Comparison of ENCODE assay signal across 29 mouse cellular contexts in genomic region chrX:12452979-12453769, GRCm38 (mm10).
A peak's percentile ranks its signal among the peaks of the same experiment; 100 is the strongest.
DNase-seq lines count a peak whose midpoint lies in the region; ATAC-seq and TF ChIP-seq lines count a peak whose summit lies in the region.
"Had no signal": no experiment of that assay in that cellular context is flagged by ENCODE, and none has a peak within 500 bp of the region (broad histone marks: within the 10 kb centered on the region; RNA-seq: fewer than 3 reads in every experiment).

No protein-coding gene starts in this region.

- TF ChIP-seq EP300 in lung, postnatal 0 days (IDR thresholded peaks at IDR 0.05): no peak
- TF ChIP-seq EP300 in liver, postnatal 0 days (IDR thresholded peaks at IDR 0.05; ENCODE audit: low read depth): peak; percentile 78
- no peak for TF ChIP-seq EP300 in stomach, postnatal 0 days (optimal IDR thresholded peaks at IDR 0.05)

- no peak overlapping the region for H3K9ac ChIP-seq in lung, postnatal 0 days (replicated peaks; ENCODE audit: low read depth)
- H3K9ac ChIP-seq in liver, postnatal 0 days (replicated peaks): no peak overlapping the region
- no peak overlapping the region for H3K9ac ChIP-seq in stomach, postnatal 0 days (ENCODE audit: low read length)
- no peak overlapping the region for H3K9ac ChIP-seq in midbrain, postnatal 0 days (replicated peaks; ENCODE audit: low read length, poor library complexity, severe bottlenecking)
- H3K9ac ChIP-seq: heart, embryonic 13.5 days; hindbrain, embryonic 15.5 days; lung, embryonic 15.5 days; neural tube, embryonic 12.5 days had no signal

- no peaks in the 10 kb centered on the region for H3K27me3 ChIP-seq in lung, postnatal 0 days (replicated peaks; ENCODE audit: insufficient read depth, low read length)
- no peaks in the 10 kb centered on the region for H3K27me3 ChIP-seq in liver, postnatal 0 days (ENCODE audit: insufficient read depth, low read length)
- H3K27me3 ChIP-seq in stomach, postnatal 0 days (ENCODE audit: control insufficient read depth, insufficient read depth, low read length): no peaks in the 10 kb centered on the region
- H3K27me3 ChIP-seq in midbrain, postnatal 0 days (ENCODE audit: insufficient read depth, low read length): no peaks in the 10 kb centered on the region
- H3K27me3 ChIP-seq: hindbrain, embryonic 15.5 days; lung, embryonic 15.5 days; neural tube, embryonic 12.5 days; Patski had no signal

- H3K4me2 ChIP-seq in lung, postnatal 0 days (replicated peaks; ENCODE audit: low read depth, low read length): no peak overlapping the region
- no peak overlapping the region for H3K4me2 ChIP-seq in liver, postnatal 0 days (ENCODE audit: low read depth, low read length)
- H3K4me2 ChIP-seq in stomach, postnatal 0 days (replicated peaks; ENCODE audit: low read depth): no peak overlapping the region
- H3K4me2 ChIP-seq in midbrain, postnatal 0 days (ENCODE audit: low read depth, low read length, poor library complexity, severe bottlenecking): no peak overlapping the region
- H3K4me2 ChIP-seq: heart, embryonic 13.5 days; hindbrain, embryonic 15.5 days; lung, embryonic 15.5 days; neural tube, embryonic 12.5 days had no signal

- WGBS in lung, postnatal 0 days: 69% methylated on average over 8 of the region's 8 CpGs
- 63% methylated on average over 8 of the region's 8 CpGs for WGBS in liver, postnatal 0 days (ENCODE audit: insufficient replicate concordance)
- WGBS in stomach, postnatal 0 days: 70% methylated on average over 8 of the region's 8 CpGs
- 92% methylated on average over 8 of the region's 8 CpGs for WGBS in midbrain, postnatal 0 days

- no peaks in the 10 kb centered on the region for H3K36me3 ChIP-seq in lung, postnatal 0 days (ENCODE audit: insufficient read depth, low read length)
- no peaks in the 10 kb centered on the region for H3K36me3 ChIP-seq in liver, postnatal 0 days (replicated peaks; ENCODE audit: insufficient read depth, low read length)
- H3K36me3 ChIP-seq in stomach, postnatal 0 days (ENCODE audit: control insufficient read depth, insufficient read depth, low read length): no peaks in the 10 kb centered on the region
- H3K36me3 ChIP-seq in midbrain, postnatal 0 days (ENCODE audit: insufficient read depth, low read length): no peaks in the 10 kb centered on the region
- H3K36me3 ChIP-seq: heart, embryonic 13.5 days; hindbrain, embryonic 10.5 days; hindbrain, embryonic 15.5 days; lung, embryonic 15.5 days; neural tube, embryonic 12.5 days had no signal

- H3K9me3 ChIP-seq in lung, postnatal 0 days (ENCODE audit: low read length): no peaks in the 10 kb centered on the region
- H3K9me3 ChIP-seq in liver, postnatal 0 days (ENCODE audit: low read length): no peaks in the 10 kb centered on the region
- no peaks in the 10 kb centered on the region for H3K9me3 ChIP-seq in stomach, postnatal 0 days (ENCODE audit: control insufficient read depth, low read length)
- no peaks in the 10 kb centered on the region for H3K9me3 ChIP-seq in midbrain, postnatal 0 days (ENCODE audit: low read length)
- H3K9me3 ChIP-seq: heart, embryonic 13.5 days; hindbrain, embryonic 15.5 days; lung, embryonic 15.5 days; neural tube, embryonic 12.5 days had no signal

- H3K4me3 ChIP-seq in lung, postnatal 0 days (ENCODE audit: low read depth, low read length): no peak overlapping the region
- no peak overlapping the region for H3K4me3 ChIP-seq in liver, postnatal 0 days (ENCODE audit: low read depth, low read length)
- H3K4me3 ChIP-seq in stomach, postnatal 0 days (ENCODE audit: low read depth, low read length): no peak overlapping the region
- H3K4me3 ChIP-seq in midbrain, postnatal 0 days (ENCODE audit: low read depth, low read length): no peak overlapping the region
- H3K4me3 ChIP-seq: erythroblast, embryonic 14.5 days; gastrocnemius, adult 2 months; heart, embryonic 13.5 days; hindbrain, embryonic 10.5 days; hindbrain, embryonic 15.5 days; layer of hippocampus, adult 2 months; left cerebral cortex, adult 2 months; lung, embryonic 15.5 days; neural tube, embryonic 12.5 days had no signal

- H3K27ac ChIP-seq in lung, postnatal 0 days (ENCODE audit: low read length): no peak overlapping the region
- peak overlapping the region; percentile 85 for H3K27ac ChIP-seq in liver, postnatal 0 days (ENCODE audit: low read depth)
- H3K27ac ChIP-seq in stomach, postnatal 0 days (replicated peaks): no peak overlapping the region
- no peak overlapping the region for H3K27ac ChIP-seq in midbrain, postnatal 0 days (ENCODE audit: low read depth, low read length)
- H3K27ac ChIP-seq: gastrocnemius, adult 2 months; heart, embryonic 13.5 days; hindbrain, embryonic 10.5 days; hindbrain, embryonic 15.5 days; layer of hippocampus, adult 2 months; left cerebral cortex, adult 2 months; lung, embryonic 15.5 days; neural tube, embryonic 12.5 days had no signal

- peak; percentile 8 to 57 for DNase-seq in adrenal gland, adult (ENCODE audit: inconsistent age in 2 of 2, low spot score in 1 of 2)
- DNase-seq in adrenal gland, postnatal 10 days: no peak
- DNase-seq in lung, postnatal 0 days (ENCODE audit: low spot score): peak; percentile 18
- no peak for DNase-seq in lung, postnatal 14 days
- no peak for DNase-seq in liver, postnatal 0 days
- no peak for DNase-seq in stomach, postnatal 0 days (ENCODE audit: low spot score)
- DNase-seq in midbrain, postnatal 0 days (ENCODE audit: low spot score): no peak
- DNase-seq in testis, postnatal 10 days (ENCODE audit: low spot score): no peak
- DNase-seq: cerebellum, adult 11 months; cerebellum, adult 9-10 months; cerebellum, postnatal 36 days; gastrocnemius, adult 2 months; heart, postnatal 10 days; kidney, adult 11 months; kidney, postnatal 14 days; lung, postnatal 4 days; midbrain, embryonic 14.5 days; right cerebral cortex, postnatal 4 days had no signal

- no peak for TF ChIP-seq CTCF in lung, postnatal 0 days (IDR thresholded peaks at IDR 0.05)
- TF ChIP-seq CTCF in liver, postnatal 0 days (IDR thresholded peaks at IDR 0.05; ENCODE audit: low read depth): no peak
- TF ChIP-seq CTCF in stomach, postnatal 0 days (IDR thresholded peaks at IDR 0.05; ENCODE audit: low read depth): no peak
- TF ChIP-seq CTCF in midbrain, postnatal 0 days (IDR thresholded peaks at IDR 0.05): no peak

- ATAC-seq in lung, postnatal 0 days: no peak; the same call in 1 of the 2 replicates
- ATAC-seq in liver, postnatal 0 days: peak; percentile 89
- ATAC-seq in stomach, postnatal 0 days (ENCODE audit: low FRiP score, low TSS enrichment): 0 out of 2 replicates have a peak, but pooled peaks have one; percentile 40
- ATAC-seq in midbrain, postnatal 0 days (ENCODE audit: low FRiP score): no peak
- ATAC-seq: forebrain, embryonic 16.5 days; inflammation-experienced regulatory T-cells, adult 6 months; Patski had no signal

- H3K4me1 ChIP-seq in lung, postnatal 0 days (ENCODE audit: insufficient read depth, low read depth, low read length): no peaks in the 10 kb centered on the region
- no peaks in the 10 kb centered on the region for H3K4me1 ChIP-seq in liver, postnatal 0 days (ENCODE audit: insufficient read depth)
- no peaks in the 10 kb centered on the region for H3K4me1 ChIP-seq in stomach, postnatal 0 days (replicated peaks; ENCODE audit: control insufficient read depth, insufficient read depth)
- no peaks in the 10 kb centered on the region for H3K4me1 ChIP-seq in midbrain, postnatal 0 days (ENCODE audit: insufficient read depth, low read length)
- H3K4me1 ChIP-seq: heart, embryonic 13.5 days; hindbrain, embryonic 10.5 days; hindbrain, embryonic 15.5 days; lung, embryonic 15.5 days; neural tube, embryonic 12.5 days had no signal

Comparison
In these comparisons a context has a peak if more than half of its experiments do, and no peak if none do; other contexts are left out.
1. DNase-seq: peak in adrenal gland, adult (2 of 2) and lung, postnatal 0 days (single experiment); none in adrenal gland, postnatal 10 days (single experiment), lung, postnatal 14 days (single experiment), liver, postnatal 0 days (single experiment), stomach, postnatal 0 days (single experiment), midbrain, postnatal 0 days (single experiment) and testis, postnatal 10 days (single experiment).
2. ATAC-seq: peak in liver, postnatal 0 days (single experiment) and stomach, postnatal 0 days (single experiment); none in lung, postnatal 0 days (single experiment) and midbrain, postnatal 0 days (single experiment).